Comparison of ENCODE assay signal across 8 mouse cellular contexts in genomic region chr2:69380281-69380680, GRCm38 (mm10). TPM values are rescaled to one million over a fixed set of nuclear protein-coding genes. Genes with fewer than 3 reads are reported as not detected.
DNase-seq lines count a peak whose midpoint lies in the region; ATAC-seq and TF ChIP-seq lines count a peak whose summit lies in the region.

TSS of gene Dhrs9 (plus strand) at chr2:69380445.

- H3K27ac ChIP-seq in stomach, postnatal 0 days (replicated peaks): peak within 1 kb of the TSS; percentile 83
- no peak within 1 kb of the TSS for H3K27ac ChIP-seq in heart, embryonic 12.5 days (ENCODE audit: poor library complexity, severe bottlenecking)
- no peak within 1 kb of the TSS for H3K27ac ChIP-seq in forebrain, embryonic 16.5 days (ENCODE audit: low read length)

- TF ChIP-seq CTCF in stomach, postnatal 0 days (IDR thresholded peaks at IDR 0.05; ENCODE audit: low read depth): no peak

- H3K4me1 ChIP-seq in stomach, postnatal 0 days (replicated peaks; ENCODE audit: control insufficient read depth, insufficient read depth): no peaks in the 10 kb centered on the region
- H3K4me1 ChIP-seq in heart, embryonic 12.5 days (replicated peaks): peaks cover 10% of the 10 kb centered on the region; the same call in 1 of the 2 replicates
- H3K4me1 ChIP-seq in forebrain, embryonic 16.5 days (replicated peaks; ENCODE audit: control insufficient read depth, insufficient read depth, low read length): no peaks in the 10 kb centered on the region

- peak within 1 kb of the TSS; percentile 34; the same call in 1 of the 2 replicates for H3K4me2 ChIP-seq in stomach, postnatal 0 days (replicated peaks; ENCODE audit: low read depth)
- no peak within 1 kb of the TSS for H3K4me2 ChIP-seq in heart, embryonic 12.5 days
- H3K4me2 ChIP-seq in forebrain, embryonic 16.5 days (ENCODE audit: low read length): no peak within 1 kb of the TSS

- H3K9ac ChIP-seq in stomach, postnatal 0 days (ENCODE audit: low read length): no peak within 1 kb of the TSS; the same call in 1 of the 2 replicates
- no peak within 1 kb of the TSS for H3K9ac ChIP-seq in heart, embryonic 12.5 days
- no peak within 1 kb of the TSS for H3K9ac ChIP-seq in forebrain, embryonic 16.5 days (replicated peaks; ENCODE audit: low read depth, low read length)

- TF ChIP-seq EP300 in stomach, postnatal 0 days (optimal IDR thresholded peaks at IDR 0.05): no peak

- peak; percentile 40 to 59 for DNase-seq in urinary bladder, adult 18-20 months (ENCODE audit: low spot score in 2 of 2)
- no peak for DNase-seq in urinary bladder, postnatal 10 days (ENCODE audit: low spot score)
- peak; percentile 88 for DNase-seq in lung, postnatal 36 days
- peak; percentile 82 for DNase-seq in stomach, postnatal 0 days (ENCODE audit: low spot score)
- no peak for DNase-seq in layer of hippocampus, postnatal 25 days (ENCODE audit: extremely low spot score in 1 of 2, low spot score in 1 of 2)

- WGBS in stomach, postnatal 0 days: 35% methylated on average over 13 of the region's 13 CpGs
- WGBS in heart, embryonic 12.5 days: 29% methylated on average over 13 of the region's 13 CpGs
- WGBS in forebrain, embryonic 16.5 days: 91% methylated on average over 13 of the region's 13 CpGs

- peak; percentile 95 for ATAC-seq in common myeloid progenitor, adult 5-6 weeks (replicated peaks; ENCODE audit: low read depth, poor library complexity, severe bottlenecking)
- ATAC-seq in stomach, postnatal 0 days (ENCODE audit: low FRiP score, low TSS enrichment): peak; percentile 90
- ATAC-seq in heart, embryonic 12.5 days (ENCODE audit: insufficient number of reproducible peaks, low FRiP score): no peak
- ATAC-seq in forebrain, embryonic 16.5 days: no peak

- H3K27me3 ChIP-seq in stomach, postnatal 0 days (ENCODE audit: control insufficient read depth, insufficient read depth, low read length): no peaks in the 10 kb centered on the region
- no peaks in the 10 kb centered on the region for H3K27me3 ChIP-seq in heart, embryonic 12.5 days (replicated peaks)
- H3K27me3 ChIP-seq in forebrain, embryonic 16.5 days (replicated peaks; ENCODE audit: control insufficient read depth, insufficient read depth, low read length): no peaks in the 10 kb centered on the region

- H3K9me3 ChIP-seq in stomach, postnatal 0 days (ENCODE audit: control insufficient read depth, low read length): no peaks in the 10 kb centered on the region
- H3K9me3 ChIP-seq in heart, embryonic 12.5 days (replicated peaks): no peaks in the 10 kb centered on the region
- H3K9me3 ChIP-seq in forebrain, embryonic 16.5 days (ENCODE audit: control insufficient read depth, low read length): no peaks in the 10 kb centered on the region

- H3K36me3 ChIP-seq in stomach, postnatal 0 days (ENCODE audit: control insufficient read depth, insufficient read depth, low read length): no peaks in the 10 kb centered on the region
- H3K36me3 ChIP-seq in heart, embryonic 12.5 days: no peaks in the 10 kb centered on the region
- H3K36me3 ChIP-seq in forebrain, embryonic 16.5 days (ENCODE audit: control insufficient read depth, insufficient read depth): no peaks in the 10 kb centered on the region

- H3K4me3 ChIP-seq in stomach, postnatal 0 days (ENCODE audit: low read depth, low read length): peak within 1 kb of the TSS; percentile 23; the same call in 1 of the 2 replicates
- no peak within 1 kb of the TSS for H3K4me3 ChIP-seq in heart, embryonic 12.5 days
- no peak within 1 kb of the TSS for H3K4me3 ChIP-seq in forebrain, embryonic 16.5 days (replicated peaks; ENCODE audit: low read length)

RNA-seq across cellular contexts. Expression of gene Dhrs9, which starts in this region (rescaled TPM):
- total RNA-seq in common myeloid progenitor, adult 5-6 weeks (2017): 0.09 and 1.1 TPM in 2 replicates
- polyA plus RNA-seq in stomach, postnatal 0 days (2015; fragmentation: Nextera tagmentation; extraction: Ambion mirVana): 5.1 and 5.8 TPM in 2 replicates
- polyA plus RNA-seq in heart, embryonic 12.5 days (2016; fragmentation: Nextera tagmentation; extraction: Ambion mirVana): 0.05 TPM in 1 of 2 replicates, not detected in the other
- polyA plus RNA-seq in forebrain, embryonic 16.5 days (2015; fragmentation: Nextera tagmentation; extraction: Ambion mirVana): not detected in 2 replicates
- total RNA-seq in layer of hippocampus, postnatal 25 days (2021): not detected

Comparison
In these comparisons a context has a peak if more than half of its experiments do, and no peak if none do; other contexts are left out.
1. DNase-seq: peak in urinary bladder, adult 18-20 months (2 of 2), lung, postnatal 36 days (single experiment) and stomach, postnatal 0 days (single experiment); none in urinary bladder, postnatal 10 days (single experiment) and layer of hippocampus, postnatal 25 days (0 of 2).
2. ATAC-seq: peak in common myeloid progenitor, adult 5-6 weeks (single experiment) and stomach, postnatal 0 days (single experiment); none in heart, embryonic 12.5 days (single experiment) and forebrain, embryonic 16.5 days (single experiment).